Mouse (Mus musculus) thymus, adult 2 months (tissue): ENCODE results near the gene Vezt. TPM values are rescaled to one million over a fixed set of nuclear protein-coding genes. Genes with fewer than 3 reads are reported as not detected.

ENCODE experiments used
- DNase-seq: peaks from one replicate; pipeline ENCODE4 v3.0.0; 2021
- H3K27ac ChIP-seq: fragments of 200-500 bp; 2 replicates; pipeline ENCODE4 v1.5.1; 2012; ENCODE audit warnings: low read length, control low read depth; ENCODE audit not compliant: control insufficient read depth, insufficient read depth
- H3K27me3 ChIP-seq: fragments of 200-500 bp; 2 replicates; pipeline ENCODE4 v1.6.1; 2012; ENCODE audit warnings: mild to moderate bottlenecking, low read length, moderate library complexity, mixed read lengths; ENCODE audit not compliant: control insufficient read depth, insufficient read depth
- H3K36me3 ChIP-seq: fragments of 200-500 bp; 2 replicates; pipeline ENCODE4 v1.6.1; 2012; ENCODE audit warnings: mild to moderate bottlenecking, low read length, moderate library complexity; ENCODE audit not compliant: control insufficient read depth, insufficient read depth
- H3K4me1 ChIP-seq: fragments of 200-500 bp; replicated peaks from 2 replicates; pipeline ENCODE4 v1.6.1; 2012; ENCODE audit warnings: low read length; ENCODE audit not compliant: control insufficient read depth, insufficient read depth
- H3K4me3 ChIP-seq: fragments of 200-500 bp; 2 replicates; pipeline ENCODE4 v1.5.1; 2012; ENCODE audit warnings: mild to moderate bottlenecking, low read length, control low read depth, moderate library complexity; ENCODE audit not compliant: control insufficient read depth, insufficient read depth
- CTCF ChIP-seq: fragments of 200-500 bp; IDR thresholded peaks from 2 replicates; pipeline ENCODE4 v1.5.1; 2012; ENCODE audit warnings: mild to moderate bottlenecking, control low read depth, low read length, moderate library complexity, borderline replicate concordance; ENCODE audit not compliant: control insufficient read depth, poor library complexity, insufficient read depth; ENCODE audit errors: extremely low read depth
- POLR2A ChIP-seq: fragments of 200-500 bp; IDR thresholded peaks from 2 replicates; pipeline ENCODE4 v1.6.1; 2012; ENCODE audit warnings: mild to moderate bottlenecking, low read length, control low read depth, moderate library complexity; ENCODE audit not compliant: control insufficient read depth, poor library complexity, insufficient read depth; ENCODE audit errors: extremely low read depth
- WGBS: fragments of 180-500 bp; shearing (Covaris S2); methylation state at CpG from one replicate; pipeline ENCODE4 v1.1.7; 2018; 5-methylcytosine and 5-hydroxymethylcytosine counted together
- polyA plus RNA-seq: library from polyadenylated mRNA; depleted of rRNA; stranded (reverse); fragments of >200 nt; gene quantifications from 2 replicates; pipeline ENCODE4 v1.2.3, GENCODE M21; 2012

Gene Vezt
- polyA plus RNA-seq, 1 experiment: 18.4 TPM

- 93% methylated on average over 6 of the region's 6 CpGs for WGBS
- Histone ChIP-seq H3K4me3 (no peak overlapping the region), H3K36me3 (no peaks in the 10 kb centered on the region), H3K27me3 (no peaks in the 10 kb centered on the region), H3K4me1 (no peaks in the 10 kb centered on the region), H3K27ac (no peak overlapping the region)
- TF ChIP-seq POLR2A (no peak), CTCF (no peak)
- no peak for DNase-seq
Observed at GRCm38 (mm10) chr10:94056487-94056886, 20.9 kb upstream of the Vezt start.

- Histone ChIP-seq H3K27me3 (no peaks in the 10 kb centered on the region), H3K4me1 (no peaks in the 10 kb centered on the region), H3K27ac (no peak overlapping the region), H3K36me3 (no peaks in the 10 kb centered on the region), H3K4me3 (no peak overlapping the region)
- no peak for DNase-seq
- TF ChIP-seq POLR2A: no peak
- TF ChIP-seq CTCF: no peak
- 96% methylated on average over 5 of the region's 5 CpGs for WGBS
Observed at GRCm38 (mm10) chr10:94050736-94051135, 15.1 kb upstream of the Vezt start.

- Histone ChIP-seq H3K27me3 (no peaks in the 10 kb centered on the region), H3K36me3 (no peaks in the 10 kb centered on the region), H3K4me3 (no peak overlapping the region), H3K27ac (no peak overlapping the region), H3K4me1 (no peaks in the 10 kb centered on the region)
- TF ChIP-seq CTCF (no peak), POLR2A (no peak)
- DNase-seq: no peak
- WGBS: 92% methylated on average over 8 of the region's 8 CpGs
Observed at GRCm38 (mm10) chr10:94049121-94049520, 13.5 kb upstream of the Vezt start.

- no peak for TF ChIP-seq POLR2A
- TF ChIP-seq CTCF: no peak
- no peaks in the 10 kb centered on the region for H3K4me1 ChIP-seq
- H3K27me3 ChIP-seq: no peaks in the 10 kb centered on the region
- H3K27ac ChIP-seq: no peak overlapping the region
- H3K4me3 ChIP-seq: no peak overlapping the region
- H3K36me3 ChIP-seq: no peaks in the 10 kb centered on the region
- no peak for DNase-seq
- 80% methylated on average over 10 of the region's 10 CpGs for WGBS
Observed at GRCm38 (mm10) chr10:94047845-94048559, 12.4 kb upstream of the Vezt start.

GRCm38 (mm10) chr10:94047024-94047423, 11.4 kb upstream of the Vezt start:
- Histone ChIP-seq H3K4me1 (no peaks in the 10 kb centered on the region), H3K27ac (no peak overlapping the region), H3K36me3 (no peaks in the 10 kb centered on the region), H3K4me3 (no peak overlapping the region), H3K27me3 (no peaks in the 10 kb centered on the region)
- 30% methylated on average over 1 of the region's 1 CpGs for WGBS
- DNase-seq: no peak
- TF ChIP-seq CTCF: no peak
- TF ChIP-seq POLR2A: no peak

- H3K27ac ChIP-seq: no peak overlapping the region
- H3K4me1 ChIP-seq: no peaks in the 10 kb centered on the region
- 94% methylated on average over 13 of the region's 13 CpGs for WGBS
- no peak for TF ChIP-seq CTCF
- TF ChIP-seq POLR2A: no peak
- no peaks in the 10 kb centered on the region for H3K36me3 ChIP-seq
- no peaks in the 10 kb centered on the region for H3K27me3 ChIP-seq
- DNase-seq: no peak
- H3K4me3 ChIP-seq: no peak overlapping the region
Observed at GRCm38 (mm10) chr10:94045301-94045700, 9.7 kb upstream of the Vezt start.
